Mouse (Mus musculus) midbrain, embryonic 13.5 days (tissue): ENCODE measurements around the gene Tle3. TPM values are rescaled to one million over a fixed set of nuclear protein-coding genes. Genes with fewer than 3 reads are reported as not detected.

ENCODE experiments used
- ATAC-seq: fragments of 200-750 bp; cut with Nextera tagmentation; 2 replicates; pipeline ENCODE4 v1.8.0; 2017; ENCODE audit warnings: mild to moderate bottlenecking, moderate TSS enrichment, moderate library complexity
- H3K27ac ChIP-seq: fragments of 300-500 bp; sonication (generic); 2 replicates; pipeline ENCODE4 v1.5.1; 2015; ENCODE audit warnings: inconsistent platforms, mild to moderate bottlenecking, moderate library complexity
- H3K27me3 ChIP-seq: fragments of 300-500 bp; sonication (generic); 2 replicates; pipeline ENCODE4 v1.6.1; 2015; ENCODE audit warnings: mild to moderate bottlenecking, inconsistent platforms
- H3K36me3 ChIP-seq: fragments of 300-500 bp; sonication (generic); 2 replicates; pipeline ENCODE4 v1.6.1; 2015; ENCODE audit warnings: mild to moderate bottlenecking, inconsistent platforms
- H3K4me1 ChIP-seq: fragments of 300-500 bp; sonication (generic); replicated peaks from 2 replicates; pipeline ENCODE4 v1.6.1; 2015; ENCODE audit warnings: inconsistent platforms
- H3K4me2 ChIP-seq: fragments of 300-500 bp; sonication (generic); replicated peaks from 2 replicates; pipeline ENCODE4 v1.6.1; 2015; ENCODE audit warnings: moderate library complexity, mild to moderate bottlenecking, inconsistent platforms
- H3K4me3 ChIP-seq: fragments of 300-500 bp; sonication (generic); replicated peaks from 2 replicates; pipeline ENCODE4 v1.5.1; 2015; ENCODE audit warnings: mild to moderate bottlenecking, inconsistent platforms
- H3K9ac ChIP-seq: fragments of 300-500 bp; sonication (generic); replicated peaks from 2 replicates; pipeline ENCODE4 v1.6.1; 2015; ENCODE audit warnings: mild to moderate bottlenecking, inconsistent platforms
- H3K9me3 ChIP-seq: fragments of 300-500 bp; sonication (generic); 2 replicates; pipeline ENCODE4 v1.6.1; 2016; ENCODE audit warnings: mild to moderate bottlenecking, inconsistent platforms
- WGBS: fragments of 180-500 bp; shearing (Covaris S2); methylation state at CpG from one replicate; pipeline ENCODE4 v1.1.7; 2015; 5-methylcytosine and 5-hydroxymethylcytosine counted together
- polyA plus RNA-seq: library from polyadenylated mRNA; unstranded; fragments of >200 nt; fragmentation: Nextera tagmentation; extraction: Ambion mirVana; gene quantifications from 2 replicates; pipeline ENCODE4 v1.2.1, GENCODE M21; 2015

Gene Tle3
- polyA plus RNA-seq, 1 experiment from 2014 or later: 50.8 TPM

GRCm38 (mm10) chr9:61402268-61402667, 30.1 kb downstream of the Tle3 start:
- H3K27ac ChIP-seq: no peak overlapping the region
- WGBS: 77% methylated on average over 4 of the region's 4 CpGs
- H3K9ac ChIP-seq: no peak overlapping the region
- H3K4me2 ChIP-seq: no peak overlapping the region
- peaks cover 94% of the 10 kb centered on the region for H3K4me1 ChIP-seq
- H3K9me3 ChIP-seq: no peaks in the 10 kb centered on the region
- H3K4me3 ChIP-seq: no peak overlapping the region
- H3K27me3 ChIP-seq: peaks cover 12% of the 10 kb centered on the region
- ATAC-seq: no peak
- peaks cover 61% of the 10 kb centered on the region for H3K36me3 ChIP-seq

- Histone ChIP-seq H3K36me3 (peaks cover 64% of the 10 kb centered on the region), H3K9me3 (no peaks in the 10 kb centered on the region), H3K4me1 (peaks cover 89% of the 10 kb centered on the region), H3K4me3 (no peak overlapping the region), H3K27ac (no peak overlapping the region), H3K9ac (no peak overlapping the region), H3K27me3 (peaks cover 12% of the 10 kb centered on the region), H3K4me2 (no peak overlapping the region)
- 20% methylated on average over 5 of the region's 5 CpGs for WGBS
- ATAC-seq: no peak
Measured at GRCm38 (mm10) chr9:61402716-61403115, 30.6 kb downstream of the Tle3 start.

GRCm38 (mm10) chr9:61403866-61404614, 31.9 kb downstream of the Tle3 start:
- 19% methylated on average over 16 of the region's 16 CpGs for WGBS
- no peaks in the 10 kb centered on the region for H3K9me3 ChIP-seq
- ATAC-seq: peak; percentile 18; the same call in 1 of the 2 replicates
- H3K27ac ChIP-seq: peak overlapping the region; percentile 88
- peaks cover 64% of the 10 kb centered on the region for H3K36me3 ChIP-seq
- H3K4me3 ChIP-seq: no peak overlapping the region
- H3K4me1 ChIP-seq: peaks cover 76% of the 10 kb centered on the region
- H3K27me3 ChIP-seq: peaks cover 6% of the 10 kb centered on the region; the same call in 1 of the 2 replicates
- H3K4me2 ChIP-seq: peak overlapping the region; percentile 42; the same call in 1 of the 2 replicates
- peak overlapping the region; percentile 37; the same call in 1 of the 2 replicates for H3K9ac ChIP-seq

- Histone ChIP-seq H3K4me3 (no peak overlapping the region), H3K27me3 (peaks cover 3% of the 10 kb centered on the region; the same call in 1 of the 2 replicates), H3K9me3 (no peaks in the 10 kb centered on the region), H3K4me2 (peak overlapping the region; percentile 42), H3K36me3 (peaks cover 64% of the 10 kb centered on the region), H3K27ac (peak overlapping the region; percentile 88), H3K4me1 (peaks cover 73% of the 10 kb centered on the region), H3K9ac (peak overlapping the region; percentile 37; the same call in 1 of the 2 replicates)
- WGBS: 18% methylated on average over 3 of the region's 3 CpGs
- peak; percentile 55 for ATAC-seq
Measured at GRCm38 (mm10) chr9:61404615-61404980, 32.4 kb downstream of the Tle3 start.

- 2% methylated on average over 19 of the region's 19 CpGs for WGBS
Measured at GRCm38 (mm10) chr9:61404998-61405621, 32.9 kb downstream of the Tle3 start.

GRCm38 (mm10) chr9:61406343-61406742, 34.2 kb downstream of the Tle3 start:
- Histone ChIP-seq H3K4me2 (0 out of 2 replicates have a peak overlapping the region, but pooled peaks have one; percentile 42), H3K4me3 (no peak overlapping the region), H3K9ac (0 out of 2 replicates have a peak overlapping the region, but pooled peaks have one; percentile 19), H3K9me3 (no peaks in the 10 kb centered on the region), H3K4me1 (peaks cover 57% of the 10 kb centered on the region), H3K27ac (peak overlapping the region; percentile 88), H3K36me3 (peaks cover 71% of the 10 kb centered on the region), H3K27me3 (peaks cover 3% of the 10 kb centered on the region; the same call in 1 of the 2 replicates)
- 79% methylated on average over 1 of the region's 1 CpGs for WGBS
- ATAC-seq: no peak

More at GRCm38 (mm10) chr9:61404998-61405621, 32.9 kb downstream of the Tle3 start:
- Histone ChIP-seq H3K9ac (0 out of 2 replicates have a peak overlapping the region, but pooled peaks have one; percentile 37), H3K4me2 (peak overlapping the region; percentile 42), H3K27me3 (peaks cover 3% of the 10 kb centered on the region; the same call in 1 of the 2 replicates), H3K27ac (peak overlapping the region; percentile 88), H3K4me3 (peak overlapping the region; percentile 11; the same call in 1 of the 2 replicates), H3K4me1 (peaks cover 69% of the 10 kb centered on the region), H3K9me3 (no peaks in the 10 kb centered on the region), H3K36me3 (peaks cover 65% of the 10 kb centered on the region)
- ATAC-seq: peak; percentile 83

GRCm38 (mm10) chr9:61409046-61409445, 36.9 kb downstream of the Tle3 start:
- H3K9me3 ChIP-seq: no peaks in the 10 kb centered on the region
- WGBS: 92% methylated on average over 8 of the region's 8 CpGs
- no peak for ATAC-seq

GRCm38 (mm10) chr9:61413665-61414456, 41.7 kb downstream of the Tle3 start:
- no peak overlapping the region for H3K27ac ChIP-seq
- no peak overlapping the region for H3K4me3 ChIP-seq
- H3K36me3 ChIP-seq: peaks cover 97% of the 10 kb centered on the region
- H3K4me1 ChIP-seq: no peaks in the 10 kb centered on the region
- no peaks in the 10 kb centered on the region for H3K27me3 ChIP-seq
- no peak overlapping the region for H3K9ac ChIP-seq
- WGBS: 90% methylated on average over 14 of the region's 14 CpGs
- no peak for ATAC-seq
- H3K9me3 ChIP-seq: no peaks in the 10 kb centered on the region
- H3K4me2 ChIP-seq: no peak overlapping the region

More at GRCm38 (mm10) chr9:61409046-61409445, 36.9 kb downstream of the Tle3 start:
- H3K9ac ChIP-seq: no peak overlapping the region
- peaks cover 30% of the 10 kb centered on the region for H3K4me1 ChIP-seq
- H3K27ac ChIP-seq: no peak overlapping the region
- peaks cover 80% of the 10 kb centered on the region for H3K36me3 ChIP-seq
- H3K4me2 ChIP-seq: no peak overlapping the region
- H3K27me3 ChIP-seq: no peaks in the 10 kb centered on the region
- no peak overlapping the region for H3K4me3 ChIP-seq

- H3K36me3 ChIP-seq: peaks cover 77% of the 10 kb centered on the region
- H3K9me3 ChIP-seq: no peaks in the 10 kb centered on the region
- H3K9ac ChIP-seq: no peak overlapping the region
- no peak overlapping the region for H3K27ac ChIP-seq
- H3K4me3 ChIP-seq: no peak overlapping the region
- H3K4me2 ChIP-seq: no peak overlapping the region
- ATAC-seq: no peak
- 75% methylated on average over 9 of the region's 9 CpGs for WGBS
- no peaks in the 10 kb centered on the region for H3K27me3 ChIP-seq
- H3K4me1 ChIP-seq: no peaks in the 10 kb centered on the region
Measured at GRCm38 (mm10) chr9:61416571-61416970, 44.4 kb downstream of the Tle3 start.

GRCm38 (mm10) chr9:61421626-61422025, 49.5 kb downstream of the Tle3 start:
- Histone ChIP-seq H3K4me1 (no peaks in the 10 kb centered on the region), H3K9me3 (no peaks in the 10 kb centered on the region), H3K27ac (no peak overlapping the region), H3K4me2 (no peak overlapping the region), H3K9ac (no peak overlapping the region), H3K27me3 (no peaks in the 10 kb centered on the region), H3K4me3 (no peak overlapping the region), H3K36me3 (peaks cover 28% of the 10 kb centered on the region)
- no peak for ATAC-seq
- WGBS: 91% methylated on average over 3 of the region's 3 CpGs

- Histone ChIP-seq H3K4me2 (no peak overlapping the region), H3K9ac (no peak overlapping the region), H3K9me3 (no peaks in the 10 kb centered on the region), H3K27me3 (peaks cover 2% of the 10 kb centered on the region; the same call in 1 of the 2 replicates), H3K27ac (no peak overlapping the region), H3K4me1 (no peaks in the 10 kb centered on the region), H3K4me3 (no peak overlapping the region), H3K36me3 (peaks cover 6% of the 10 kb centered on the region)
- WGBS: 92% methylated on average over 3 of the region's 3 CpGs
- no peak for ATAC-seq
Measured at GRCm38 (mm10) chr9:61424245-61424644, 52.1 kb downstream of the Tle3 start.
